Mouse (Mus musculus) Patski (cell line): ENCODE measurements around the gene Cyth1. TPM values are rescaled to one million over a fixed set of nuclear protein-coding genes. Genes with fewer than 3 reads are reported as not detected.

Experiments
- ATAC-seq: fragments of 100-300 bp; one replicate; pipeline ENCODE4 v1.8.0; 2021
- CTCF ChIA-PET: fragments of 350-600 bp; sonication (Branson Sonifier 250); formaldehyde crosslinking; loops from one replicate; lab custom pipeline; 2022; ENCODE audit warnings: inconsistent platforms; lab: Charles Lee
- POLR2A ChIA-PET: fragments of 350-600 bp; sonication (Branson Sonifier 250); formaldehyde crosslinking; loops from one replicate; lab custom pipeline; 2022; ENCODE audit warnings: antibody characterized with exemption, inconsistent platforms; lab: Charles Lee
- DNase-seq: peaks from one replicate; pipeline ENCODE4 v3.0.0-alpha.2; 2011; ENCODE audit warnings: low read depth, low spot score
- H3K27me3 ChIP-seq: fragments of 371-371 bp; one replicate; pipeline ENCODE4 v1.5.1; 2021
- CTCF ChIP-seq: fragments of 100-300 bp; IDR thresholded peaks from one replicate; pipeline ENCODE4 v1.5.1; 2021
- in situ Hi-C: fragments of 300-500 bp; cut with MboI; formaldehyde crosslinking; loops from 3 replicates; pipeline ENCODE4 v1.11.1; 2018; ENCODE audit warnings: low pct_unique_long_range_greater_than_20kb, mixed read lengths
- polyA plus RNA-seq: library from polyadenylated mRNA; unstranded; gene quantifications from one replicate; pipeline ENCODE4 v1.2.3, GENCODE M21; 2021

The Cyth1 gene
- polyA plus RNA-seq, 1 experiment from 2014 or later, result 30.8 TPM

GRCm38 (mm10) chr11:118095004-118095403, 153.4 kb downstream of the Cyth1 start:
- POLR2A ChIA-PET, result no interaction called here
- no peak for TF ChIP-seq CTCF
- CTCF ChIA-PET, result no interaction called here
- no peak for ATAC-seq
- no peak for DNase-seq
- H3K27me3 ChIP-seq, result peaks cover 9% of the 10 kb centered on the region
- in situ Hi-C loops, result loop anchor here (10.0 kb wide), 1 partner anchor 300 kb away; no protein-coding TSS in a partner anchor

- TF ChIP-seq CTCF, result no peak
Observed at GRCm38 (mm10) chr11:118091002-118091670, 157.3 kb downstream of the Cyth1 start.

DNA sequence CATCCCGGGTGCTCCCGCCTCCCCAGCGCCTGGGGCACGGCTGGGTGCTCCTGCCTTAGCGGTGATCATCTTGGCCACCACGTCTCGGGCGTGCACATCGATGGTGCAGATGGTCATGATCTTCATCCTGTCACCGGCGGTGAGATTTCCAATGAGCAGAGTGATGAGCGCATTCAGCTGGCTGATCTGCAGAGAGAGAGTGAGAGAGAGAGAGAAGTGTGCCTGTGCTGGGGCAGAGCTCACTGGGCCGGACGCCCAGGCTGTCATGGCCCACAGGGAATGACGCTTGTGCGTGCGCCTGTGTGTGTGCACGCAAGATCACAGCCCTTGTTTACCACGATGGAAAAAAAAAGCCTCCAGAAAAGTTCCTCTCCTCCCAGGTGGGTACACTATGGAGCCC, 159.5 kb downstream of the Cyth1 start:
- POLR2A ChIA-PET, result no interaction called here
- ATAC-seq (no peak), DNase-seq (no peak)
- H3K27me3 ChIP-seq, result peaks cover 3% of the 10 kb centered on the region
- in situ Hi-C loops, result no loop called here
- CTCF ChIA-PET, result no interaction called here
- no peak for TF ChIP-seq CTCF

More at GRCm38 (mm10) chr11:118091002-118091670, 157.3 kb downstream of the Cyth1 start:
- ChIA-PET POLR2A (no interaction called here), CTCF (interaction anchor here (0.6 to 1.7 kb wide), 3 partner anchors 11 to 200 kb away, joined by 3 read pairs; no protein-coding TSS in a partner anchor)
- peaks cover 12% of the 10 kb centered on the region for H3K27me3 ChIP-seq
- ATAC-seq, result no peak
- in situ Hi-C loops, result loop anchor here (10.0 kb wide), 1 partner anchor 304 kb away; no protein-coding TSS in a partner anchor
- no peak for DNase-seq

DNA sequence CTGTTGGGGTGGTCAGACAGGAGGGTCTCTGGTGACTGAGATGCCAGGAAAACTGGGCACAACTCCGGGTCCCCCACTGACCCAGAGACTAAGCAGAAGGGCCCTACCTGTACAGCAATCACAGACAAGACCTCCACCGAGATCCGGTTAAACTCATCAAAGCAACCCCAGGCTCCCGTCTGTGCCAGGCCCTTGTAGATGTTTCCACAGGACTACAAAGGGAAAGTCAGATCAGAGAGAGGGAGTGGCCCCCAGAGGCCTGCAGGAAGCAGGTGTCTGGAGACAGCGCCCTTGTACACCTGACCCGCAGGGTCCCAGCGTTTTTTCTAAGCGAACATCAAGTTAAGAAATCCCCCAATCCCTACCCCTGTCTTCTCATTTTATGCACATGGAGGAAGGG, 162.4 kb downstream of the Cyth1 start:
- DNase-seq, result no peak
- TF ChIP-seq CTCF, result no peak
- in situ Hi-C loops, result no loop called here
- no peak for ATAC-seq
- ChIA-PET POLR2A (no interaction called here), CTCF (no interaction called here)
- peaks cover 3% of the 10 kb centered on the region for H3K27me3 ChIP-seq

DNA sequence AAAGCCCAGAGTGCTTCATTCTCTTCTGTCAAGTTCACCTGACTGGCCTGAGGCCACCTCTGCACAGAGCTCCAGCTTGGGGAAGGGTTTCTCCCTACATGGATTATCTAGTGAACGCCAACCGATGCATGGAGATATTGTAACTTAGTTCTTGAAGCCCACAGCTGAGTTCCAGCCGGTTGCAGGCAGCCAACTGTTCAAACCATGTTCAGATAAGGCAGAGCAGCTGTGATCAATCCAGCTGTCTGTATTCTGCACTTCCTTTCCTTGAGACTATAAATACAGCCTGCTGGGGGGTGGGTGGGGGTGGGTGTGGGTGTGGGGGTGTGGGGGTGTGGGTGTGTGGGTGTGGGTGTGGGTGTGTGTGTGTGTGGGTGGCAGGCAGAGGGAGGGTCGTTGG, 163.2 kb downstream of the Cyth1 start:
- no peak for TF ChIP-seq CTCF
- POLR2A ChIA-PET, result interaction anchor here (0.6 kb wide), 1 partner anchor 163 kb away, joined by 3 read pairs; the partner anchor contains the start of gene Cyth1
- peaks cover 3% of the 10 kb centered on the region for H3K27me3 ChIP-seq
- DNase-seq, result no peak
- in situ Hi-C loops, result no loop called here
- ATAC-seq, result no peak
- CTCF ChIA-PET, result interaction anchor here (1.0 to 3.2 kb wide), 2 partner anchors 9 to 18 kb away, joined by 3 to 16 read pairs; no protein-coding TSS in a partner anchor

- DNase-seq (no peak), ATAC-seq (no peak)
- POLR2A ChIA-PET, result no interaction called here
- TF ChIP-seq CTCF, result no peak
- peaks cover 3% of the 10 kb centered on the region for H3K27me3 ChIP-seq
- in situ Hi-C loops, result no loop called here
- CTCF ChIA-PET, result interaction anchor here (1.0 to 3.2 kb wide), 2 partner anchors 9 to 19 kb away, joined by 3 to 16 read pairs; no protein-coding TSS in a partner anchor
Observed at GRCm38 (mm10) chr11:118084266-118084665, 164.1 kb downstream of the Cyth1 start.

DNA sequence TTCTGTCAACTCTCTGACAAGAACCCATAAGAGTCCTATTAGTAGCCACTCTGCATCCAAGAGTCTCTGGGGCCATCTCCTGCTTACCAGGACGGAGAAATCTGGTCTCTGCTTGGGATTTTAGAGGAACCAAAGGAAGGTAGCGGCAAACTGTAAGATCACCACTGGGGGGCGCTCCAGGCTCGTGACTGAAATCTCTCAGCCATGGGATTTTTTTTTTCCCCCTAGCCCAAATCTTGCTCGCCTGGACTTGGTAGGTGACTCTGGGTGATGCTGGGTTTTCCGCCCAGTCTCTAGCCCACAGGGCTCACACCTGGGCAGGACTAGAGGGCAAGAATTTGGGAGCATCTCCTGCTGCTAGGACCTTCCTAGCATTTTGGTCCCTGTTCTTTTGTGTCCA, 164.6 kb downstream of the Cyth1 start:
- POLR2A ChIA-PET, result no interaction called here
- ATAC-seq, result peak; percentile 10
- in situ Hi-C loops, result no loop called here
- no peak for TF ChIP-seq CTCF
- CTCF ChIA-PET, result interaction anchor here (3.2 kb wide), 1 partner anchor 19 kb away, joined by 16 read pairs; no protein-coding TSS in a partner anchor
- no peak for DNase-seq
- peaks cover 3% of the 10 kb centered on the region for H3K27me3 ChIP-seq

DNA sequence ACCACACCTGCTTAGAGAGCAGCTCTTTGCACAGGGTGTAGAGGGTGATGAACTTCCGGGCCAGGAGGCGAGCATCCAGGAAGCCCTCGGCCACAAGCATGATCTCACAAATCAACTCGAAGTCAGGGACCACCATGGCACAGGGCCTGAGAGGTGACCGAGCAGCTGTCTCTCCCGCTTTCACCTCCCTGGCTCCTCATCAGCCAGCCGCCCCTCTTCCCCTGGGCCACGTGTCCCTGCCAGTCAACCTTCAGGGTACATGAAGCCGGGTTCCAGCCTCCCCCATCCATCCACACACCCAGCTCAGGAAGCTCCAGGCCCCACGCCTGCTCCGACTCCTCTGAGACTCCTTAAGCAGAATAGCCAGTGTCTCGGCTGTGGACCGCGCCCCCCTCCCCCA, 166.1 kb downstream of the Cyth1 start:
- in situ Hi-C loops, result no loop called here
- no peak for TF ChIP-seq CTCF
- ATAC-seq (no peak), DNase-seq (no peak)
- POLR2A ChIA-PET, result no interaction called here
- peaks cover 3% of the 10 kb centered on the region for H3K27me3 ChIP-seq
- CTCF ChIA-PET, result interaction anchor here (3.2 kb wide), 1 partner anchor 21 kb away, joined by 16 read pairs; no protein-coding TSS in a partner anchor

Other genes with a start within 250 kb of the Cyth1 start
- 0.22 TPM for gene Dnah17, start 118.0 kb downstream of the Cyth1 start, polyA plus RNA-seq
- 26.0 TPM for gene Usp36, start 41.7 kb upstream of the Cyth1 start, polyA plus RNA-seq
- gene Cep295nl, start 93.9 kb upstream of the Cyth1 start, polyA plus RNA-seq, result 0.41 TPM
- 459 TPM for gene Timp2, start 107.1 kb upstream of the Cyth1 start, polyA plus RNA-seq
- 113 TPM for gene Lgals3bp, start 153.5 kb upstream of the Cyth1 start, polyA plus RNA-seq
- gene Cant1, start 170.5 kb upstream of the Cyth1 start, polyA plus RNA-seq, result 49.4 TPM
- gene C1qtnf1, start 179.6 kb upstream of the Cyth1 start, polyA plus RNA-seq, result 11.2 TPM
- 4.7 TPM for gene Engase, start 228.2 kb upstream of the Cyth1 start, polyA plus RNA-seq